Mouse (Mus musculus) heart, postnatal 0 days (tissue): ENCODE results near the gene Dlk1. TPM values are rescaled to one million over a fixed set of nuclear protein-coding genes. Genes with fewer than 3 reads are reported as not detected.

ENCODE experiments used
- ATAC-seq: fragments of 200-750 bp; cut with Nextera tagmentation; 2 replicates; pipeline ENCODE4 v1.8.0; 2017; ENCODE audit warnings: low read depth, moderate number of reproducible peaks, moderate library complexity; ENCODE audit not compliant: insufficient read depth
- DNase-seq: peaks from one replicate; pipeline ENCODE4 v3.0.0-alpha.2; 2016; ENCODE audit warnings: low spot score
- H3K27ac ChIP-seq: fragments of 300-500 bp; sonication (generic); 2 replicates; pipeline ENCODE4 v1.5.1; 2014; ENCODE audit warnings: low read depth, mild to moderate bottlenecking
- H3K27me3 ChIP-seq: fragments of 300-500 bp; sonication (generic); 2 replicates; pipeline ENCODE4 v1.6.1; 2014; ENCODE audit warnings: low read length, mixed read lengths; ENCODE audit not compliant: control insufficient read depth, insufficient read depth
- H3K36me3 ChIP-seq: fragments of 300-500 bp; sonication (generic); replicated peaks from 2 replicates; pipeline ENCODE4 v1.6.1; 2014; ENCODE audit warnings: low read length, mixed read lengths; ENCODE audit not compliant: control insufficient read depth, insufficient read depth
- H3K4me1 ChIP-seq: fragments of 300-500 bp; sonication (generic); 2 replicates; pipeline ENCODE4 v1.6.1; 2014; ENCODE audit warnings: antibody characterized with exemption; ENCODE audit not compliant: control insufficient read depth, insufficient read depth
- H3K4me2 ChIP-seq: fragments of 300-500 bp; sonication (generic); 2 replicates; pipeline ENCODE4 v1.6.1; 2014; ENCODE audit warnings: low read depth, mild to moderate bottlenecking, low read length, moderate library complexity
- H3K4me3 ChIP-seq: fragments of 300-500 bp; sonication (generic); 2 replicates; pipeline ENCODE4 v1.5.1; 2014; ENCODE audit warnings: low read depth, low read length
- H3K9ac ChIP-seq: fragments of 300-500 bp; sonication (generic); replicated peaks from 2 replicates; pipeline ENCODE4 v1.6.1; 2014; ENCODE audit warnings: low read depth, low read length, mixed read lengths
- H3K9me3 ChIP-seq: fragments of 300-500 bp; sonication (generic); replicated peaks from 2 replicates; pipeline ENCODE4 v1.6.1; 2016; ENCODE audit warnings: low read length; ENCODE audit not compliant: control insufficient read depth
- CTCF ChIP-seq: IDR thresholded peaks from 2 replicates; pipeline ENCODE4 v1.5.1; 2016; ENCODE audit warnings: antibody characterized with exemption, control low read depth, low read depth
- EP300 ChIP-seq: IDR thresholded peaks from 2 replicates; pipeline ENCODE4 v1.6.1; 2016; ENCODE audit warnings: antibody characterized with exemption, low read depth
- WGBS: fragments of 180-500 bp; shearing (Covaris S2); extraction: QIAGEN DNeasy Blood & Tissue Kit; methylation state at CpG from one replicate; pipeline ENCODE4 v1.1.7; 2014; 5-methylcytosine and 5-hydroxymethylcytosine counted together
- polyA plus RNA-seq: library from polyadenylated mRNA; unstranded; fragments of >200 nt; fragmentation: Nextera tagmentation; extraction: Ambion mirVana; gene quantifications from 2 replicates; pipeline ENCODE4 v1.2.1, GENCODE M21; 2015
- total RNA-seq: library from RNA; depleted of rRNA; stranded (reverse); fragments of >200 nt; gene quantifications from 2 replicates; pipeline ENCODE4 v1.2.3, GENCODE M21; 2014; ENCODE audit warnings: low replicate concordance

The Dlk1 gene
- total and polyA plus RNA-seq, 2 experiments from 2014 or later: 45.0 to 55.1 TPM

- Histone ChIP-seq H3K4me3 (no peak overlapping the region), H3K9ac (no peak overlapping the region), H3K4me2 (no peak overlapping the region), H3K4me1 (no peaks in the 10 kb centered on the region), H3K27me3 (no peaks in the 10 kb centered on the region), H3K27ac (peak overlapping the region; percentile 54), H3K36me3 (no peaks in the 10 kb centered on the region), H3K9me3 (no peaks in the 10 kb centered on the region)
- ATAC-seq (no peak), DNase-seq (no peak)
- TF ChIP-seq CTCF (no peak), EP300 (no peak)
- 60% methylated on average over 9 of the region's 9 CpGs for WGBS
Observed at GRCm38 (mm10) chr12:109411172-109412070, 41.2 kb upstream of the Dlk1 start.

GRCm38 (mm10) chr12:109412071-109412440, 40.6 kb upstream of the Dlk1 start:
- no peaks in the 10 kb centered on the region for H3K4me1 ChIP-seq
- WGBS: 74% methylated on average over 8 of the region's 8 CpGs
- no peak overlapping the region for H3K4me2 ChIP-seq
- no peak overlapping the region for H3K9ac ChIP-seq
- H3K4me3 ChIP-seq: no peak overlapping the region
- no peaks in the 10 kb centered on the region for H3K27me3 ChIP-seq
- no peaks in the 10 kb centered on the region for H3K36me3 ChIP-seq
- DNase-seq: no peak
- H3K27ac ChIP-seq: peak overlapping the region; percentile 54
- TF ChIP-seq CTCF (no peak), EP300 (no peak)
- ATAC-seq: no peak
- H3K9me3 ChIP-seq: no peaks in the 10 kb centered on the region

DNA sequence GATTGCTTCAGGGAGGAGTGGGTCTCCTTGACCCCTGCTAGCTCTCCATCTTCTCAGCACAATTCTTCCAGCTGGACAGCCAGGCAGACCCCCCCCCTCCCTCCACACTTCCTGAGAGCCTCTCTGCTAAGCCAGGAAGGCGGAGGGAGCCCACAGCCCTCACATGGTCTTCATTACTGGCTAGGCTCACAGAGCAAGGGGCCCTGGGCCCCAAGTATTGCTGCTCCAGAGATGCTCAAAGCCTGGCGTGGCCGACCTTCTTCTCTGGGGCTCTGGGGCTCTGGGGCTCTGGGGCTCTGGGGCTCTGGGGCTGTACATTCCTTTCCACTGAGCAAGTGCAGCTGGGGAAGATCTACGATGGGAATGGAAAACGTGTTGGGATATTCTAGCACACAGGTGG, 39.9 kb upstream of the Dlk1 start:
- 22% methylated on average over 5 of the region's 5 CpGs for WGBS
- H3K4me1 ChIP-seq: no peaks in the 10 kb centered on the region

DNA sequence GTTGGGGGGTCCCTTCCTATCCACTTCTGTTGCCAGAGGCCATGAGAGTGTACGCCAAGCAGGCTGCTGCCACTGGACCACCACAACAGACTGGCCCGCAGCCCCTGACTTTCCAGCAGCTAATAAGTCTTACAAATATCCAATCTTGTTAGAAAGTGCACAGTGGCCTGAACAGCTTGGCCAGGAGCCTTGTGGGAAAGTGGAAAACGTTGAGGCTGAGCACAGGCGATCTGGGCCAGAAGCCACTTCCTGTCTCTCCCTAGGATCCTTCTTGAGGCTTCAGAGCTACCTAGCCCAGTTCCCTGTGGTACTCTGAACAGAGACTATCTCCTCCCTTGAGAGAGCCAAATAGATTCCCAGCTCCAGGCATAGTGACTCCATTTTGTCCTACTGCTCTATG, 39.3 kb upstream of the Dlk1 start:
- no peak for ATAC-seq
- Histone ChIP-seq H3K9me3 (no peaks in the 10 kb centered on the region), H3K4me2 (no peak overlapping the region), H3K27ac (peak overlapping the region; percentile 50; the same call in 1 of the 2 replicates), H3K4me1 (no peaks in the 10 kb centered on the region), H3K4me3 (no peak overlapping the region), H3K9ac (no peak overlapping the region), H3K27me3 (no peaks in the 10 kb centered on the region), H3K36me3 (no peaks in the 10 kb centered on the region)
- no peak for DNase-seq
- TF ChIP-seq CTCF (no peak), EP300 (no peak)
- 66% methylated on average over 4 of the region's 4 CpGs for WGBS

More for the DNA sequence above, 39.9 kb upstream of the Dlk1 start:
- Histone ChIP-seq H3K4me2 (no peak overlapping the region), H3K27me3 (no peaks in the 10 kb centered on the region), H3K36me3 (no peaks in the 10 kb centered on the region), H3K27ac (peak overlapping the region; percentile 50), H3K9me3 (no peaks in the 10 kb centered on the region), H3K4me3 (no peak overlapping the region), H3K9ac (no peak overlapping the region)
- ATAC-seq (0 out of 2 replicates have a peak, but pooled peaks have one; percentile 18), DNase-seq (no peak)
- TF ChIP-seq EP300 (no peak), CTCF (no peak)

DNA sequence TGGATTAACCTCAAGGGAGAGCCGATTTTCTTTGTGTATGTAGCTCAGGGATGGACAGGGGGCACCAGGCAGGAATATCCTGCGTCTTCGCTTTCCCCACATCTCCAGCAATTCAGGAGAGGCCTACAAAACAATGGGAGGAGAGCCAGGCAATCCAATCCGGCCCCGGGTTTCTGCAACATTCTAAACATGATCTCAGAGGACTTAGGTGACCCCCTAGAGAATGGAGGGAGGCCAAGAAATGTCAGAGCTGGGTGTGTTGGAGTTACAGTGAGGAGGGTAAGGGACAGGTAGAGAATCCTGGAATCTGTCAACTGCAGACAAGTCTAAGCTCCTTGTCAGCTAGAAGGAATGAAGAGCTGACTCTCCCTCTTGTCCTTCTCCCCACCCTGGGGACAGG, 35.9 kb upstream of the Dlk1 start:
- no peak overlapping the region for H3K4me2 ChIP-seq
- H3K27ac ChIP-seq: no peak overlapping the region
- H3K36me3 ChIP-seq: no peaks in the 10 kb centered on the region
- ATAC-seq (no peak), DNase-seq (no peak)
- H3K4me3 ChIP-seq: no peak overlapping the region
- no peak for TF ChIP-seq EP300
- TF ChIP-seq CTCF: no peak
- WGBS: 79% methylated on average over 5 of the region's 5 CpGs
- peaks cover 5% of the 10 kb centered on the region; the same call in 1 of the 2 replicates for H3K4me1 ChIP-seq
- no peaks in the 10 kb centered on the region for H3K27me3 ChIP-seq
- H3K9me3 ChIP-seq: no peaks in the 10 kb centered on the region
- no peak overlapping the region for H3K9ac ChIP-seq
